Mouse (Mus musculus): ENCODE data around the gene Ifnz.
"Not testable (repeated sequence)": the region's sequence is repeated elsewhere in the genome, so short reads cannot be mapped to it uniquely, and the experiment has no call there.

DNA sequence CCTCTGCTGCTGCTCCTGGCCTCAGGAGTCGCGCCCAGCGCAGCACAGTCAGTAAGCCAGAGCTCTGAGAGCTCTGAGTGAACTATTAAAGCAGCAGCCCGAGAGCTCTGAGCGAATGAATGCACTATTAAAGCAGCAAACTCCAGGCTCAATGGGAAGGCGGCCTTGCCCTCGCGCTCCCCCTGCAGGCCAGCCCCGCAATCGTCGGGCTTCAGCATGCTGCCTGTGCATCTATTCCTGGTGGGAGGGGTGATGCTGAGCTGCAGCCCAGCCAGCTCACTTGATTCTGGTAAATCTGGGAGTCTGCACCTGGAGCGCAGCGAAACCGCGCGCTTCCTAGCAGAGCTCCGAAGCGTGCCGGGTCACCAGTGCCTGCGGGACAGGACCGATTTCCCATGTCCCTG lies 24.3 kb upstream of the Ifnz start:
- TF ChIP-seq POLR2A (IDR thresholded peaks at IDR 0.05; ENCODE audit: insufficient read length, low read depth); REST (IDR thresholded peaks at IDR 0.05; ENCODE audit: insufficient read depth, insufficient read length); TCF3 (IDR thresholded peaks at IDR 0.05; ENCODE audit: insufficient read length, low read depth); E2F4 (IDR thresholded peaks at IDR 0.05; ENCODE audit: insufficient read depth); SRF (IDR thresholded peaks at IDR 0.05; ENCODE audit: control insufficient read depth, insufficient read length, low read depth); POLR2AphosphoS2 (IDR thresholded peaks at IDR 0.05; ENCODE audit: insufficient read length, low read depth); TCF12 (IDR thresholded peaks at IDR 0.05; ENCODE audit: insufficient read depth, poor library complexity, severe bottlenecking); CEBPB (IDR thresholded peaks at IDR 0.05; ENCODE audit: insufficient read depth, poor library complexity, severe bottlenecking); USF1 (IDR thresholded peaks at IDR 0.05; ENCODE audit: low read depth); MAX (IDR thresholded peaks at IDR 0.05; ENCODE audit: low read depth): not testable (repeated sequence)

All from myocyte (in vitro differentiated cells).